Mouse (Mus musculus): Measurements from ENCODE around the gene Col16a1.
A peak's percentile ranks its signal among the peaks of the same experiment; 100 is the strongest.

Col16a1 gene

DNA sequence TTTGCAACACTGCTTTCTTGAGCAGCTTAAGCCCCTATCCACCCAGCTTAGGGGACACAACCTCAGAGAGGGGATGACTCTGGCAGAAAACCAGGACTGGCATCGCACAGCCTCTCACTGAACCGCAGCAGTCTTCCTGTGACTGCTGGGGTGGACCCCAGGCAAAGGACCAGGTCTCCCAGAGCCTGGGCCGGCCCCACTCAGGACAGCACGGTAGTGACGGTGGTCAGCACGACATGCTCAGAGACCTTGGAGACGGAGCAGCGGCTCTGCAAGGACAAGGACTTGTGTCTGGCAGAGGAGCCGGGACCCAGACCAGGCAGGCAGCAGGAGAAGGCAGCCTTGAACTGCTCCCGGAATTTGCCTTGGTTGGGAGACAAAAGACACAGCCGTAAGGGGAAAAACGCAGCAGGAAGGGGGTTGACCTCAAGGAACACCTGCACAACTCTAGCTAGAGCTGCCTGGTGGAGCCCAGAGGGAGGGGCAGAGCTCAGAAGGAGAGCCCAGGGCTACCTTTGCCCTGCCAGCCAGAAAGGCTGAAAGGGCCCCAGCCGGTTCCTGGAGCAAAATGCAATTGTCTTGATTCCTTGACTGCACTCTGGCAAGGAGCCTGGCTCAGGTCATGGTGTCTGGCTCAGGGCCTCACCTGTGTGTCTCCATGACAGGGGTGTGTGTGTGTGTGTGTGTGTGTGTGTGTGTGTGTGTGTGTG lies 83.2 kb downstream of the Col16a1 start:
- DNase-seq (ENCODE audit: low spot score), result no peak

- no peak for DNase-seq (ENCODE audit: low spot score)
Observed at GRCm38 (mm10) chr4:130131448-130132105, 83.9 kb downstream of the Col16a1 start.

- DNase-seq (ENCODE audit: low spot score), result no peak
Observed at GRCm38 (mm10) chr4:130133399-130133798, 85.8 kb downstream of the Col16a1 start.

- DNase-seq (ENCODE audit: low spot score), result peak; percentile 66
Observed at GRCm38 (mm10) chr4:130138441-130139213, 91.0 kb downstream of the Col16a1 start.

GRCm38 (mm10) chr4:130139214-130139492 lies 91.5 kb downstream of the Col16a1 start, which contains the start of gene Hcrtr1:
Hcrtr1 (minus strand) TSS chr4:130139359.
- no peak for DNase-seq (ENCODE audit: low spot score)

DNA sequence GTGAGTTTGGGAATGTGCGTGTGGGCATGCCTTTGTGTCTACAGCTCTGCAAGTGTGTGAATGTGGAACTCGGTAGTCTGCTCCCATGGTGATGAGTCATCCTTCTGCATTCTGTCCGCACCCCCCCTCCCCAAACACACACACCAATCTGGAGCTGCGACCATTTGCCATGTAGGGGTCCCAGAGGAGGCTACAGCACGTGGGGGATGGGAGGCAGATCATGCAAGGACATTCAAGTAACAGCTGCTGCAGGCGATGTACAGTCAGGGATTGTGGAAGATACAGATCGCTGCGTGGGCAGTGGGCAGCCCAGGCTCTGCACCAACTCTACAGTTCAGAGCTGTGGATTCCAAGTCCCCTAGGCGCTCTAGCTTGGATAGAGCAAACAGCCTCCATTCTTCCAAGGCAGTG lies 93.4 kb downstream of the Col16a1 start:
- peak; percentile 46 for DNase-seq (ENCODE audit: low spot score)

DNA sequence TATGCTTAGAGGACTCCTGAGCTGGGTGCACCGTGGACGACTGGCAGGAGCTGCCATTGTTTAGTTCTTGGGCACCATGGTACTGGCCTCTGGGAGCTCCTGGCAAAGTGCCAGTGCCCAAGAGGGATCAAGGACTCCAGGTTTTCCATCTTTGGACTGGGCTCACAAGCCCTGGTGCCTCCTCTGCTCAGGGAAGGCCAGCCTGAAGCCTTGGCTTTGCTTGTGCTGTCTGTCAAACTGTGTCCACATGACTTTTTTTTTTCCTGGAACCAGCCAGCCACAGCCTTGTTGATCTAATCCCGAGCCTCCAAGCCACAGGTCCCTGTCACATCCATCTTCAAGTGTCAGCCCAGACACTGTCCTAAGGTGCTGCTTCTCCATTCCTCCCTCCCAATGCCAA lies 94.1 kb downstream of the Col16a1 start:
- no peak for DNase-seq (ENCODE audit: low spot score)

DNA sequence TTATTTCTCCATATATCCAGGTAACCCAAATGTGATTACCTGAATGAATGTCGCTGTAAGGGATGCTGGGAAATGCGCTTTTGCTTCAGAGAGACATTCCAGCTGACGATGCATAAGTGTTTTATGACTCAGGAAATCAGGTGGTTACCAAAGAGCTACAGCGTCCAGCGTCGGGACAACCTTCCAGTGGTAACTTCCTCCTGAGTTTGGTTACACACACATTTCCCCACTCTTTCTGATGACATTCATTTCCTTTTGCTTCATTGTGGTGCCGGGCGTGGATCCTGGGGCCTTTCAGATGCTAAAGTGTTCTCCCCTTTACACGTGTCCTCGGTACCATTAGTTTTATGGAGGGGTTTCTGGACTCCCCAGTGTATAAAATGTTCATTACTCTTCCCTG lies 100.8 kb downstream of the Col16a1 start:
- DNase-seq (ENCODE audit: low spot score), result no peak
